Mouse (Mus musculus) bone marrow, adult 2 months (tissue): Measurements from ENCODE around the gene Adgra1.

ENCODE experiments used
- CTCF ChIP-seq: fragments of 200-500 bp; IDR thresholded peaks from 2 replicates; pipeline ENCODE4 v1.5.1; 2011; ENCODE audit warnings: low read length, control low read depth; ENCODE audit not compliant: control insufficient read depth, insufficient read depth
- POLR2A ChIP-seq: fragments of 200-500 bp; IDR thresholded peaks from 2 replicates; pipeline ENCODE4 v1.6.1; 2011; ENCODE audit warnings: low read depth, mild to moderate bottlenecking, control low read depth, low read length, borderline replicate concordance; ENCODE audit not compliant: control insufficient read depth

DNA sequence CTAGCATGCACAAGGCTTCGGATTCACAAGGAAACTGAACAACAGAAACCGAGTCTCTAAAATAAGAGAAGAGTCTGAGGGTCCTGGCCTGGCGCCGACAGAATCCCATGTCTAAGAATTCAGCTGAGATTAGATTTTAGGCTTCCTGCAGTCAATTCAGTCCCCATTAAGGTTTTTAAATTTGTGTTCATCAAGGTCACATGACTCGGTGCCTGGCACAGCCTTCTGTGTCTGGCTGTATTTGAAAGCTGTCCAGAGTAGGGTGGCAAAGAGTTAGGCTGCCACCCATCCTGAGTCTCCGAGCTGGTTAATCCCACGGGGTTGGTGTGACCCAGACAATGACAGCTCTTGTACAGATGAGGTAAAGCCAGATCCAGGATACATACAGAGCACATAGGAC is 62.8 kb downstream of the Adgra1 start:
- no peak for TF ChIP-seq POLR2A
- no peak for TF ChIP-seq CTCF
